Mouse (Mus musculus): Measurements from ENCODE around the gene Dnajc30.
"Not testable (repeated sequence)": the region's sequence is repeated elsewhere in the genome, so short reads cannot be mapped to it uniquely, and the experiment has no call there.

Dnajc30 gene

GRCm38 (mm10) chr5:135063629-135064381 lies at the start of gene Dnajc30:
Dnajc30 (plus strand) TSS chr5:135064202.
- peak; percentile 100 for DNase-seq (ENCODE audit: low spot score)

GRCm38 (mm10) chr5:135015497-135015896 lies 48.5 kb upstream of the Dnajc30 start:
- DNase-seq (ENCODE audit: low spot score): peak; percentile 87

GRCm38 (mm10) chr5:135016224-135016759 lies 47.7 kb upstream of the Dnajc30 start:
- DNase-seq (ENCODE audit: low spot score): no peak

GRCm38 (mm10) chr5:135021814-135022213 lies 42.2 kb upstream of the Dnajc30 start:
- peak; percentile 93 for DNase-seq (ENCODE audit: low spot score)

GRCm38 (mm10) chr5:135023344-135024173 lies 40.4 kb upstream of the Dnajc30 start, which contains the start of gene Stx1a:
Stx1a (plus strand) TSS chr5:135023482.
- DNase-seq (ENCODE audit: low spot score): peak; percentile 92

- DNase-seq (ENCODE audit: low spot score): no peak
Observed at GRCm38 (mm10) chr5:135024665-135025224, 39.3 kb upstream of the Dnajc30 start.

GRCm38 (mm10) chr5:135025899-135026298 lies 38.1 kb upstream of the Dnajc30 start:
- no peak for DNase-seq (ENCODE audit: low spot score)

- DNase-seq (ENCODE audit: low spot score): peak; percentile 72
Observed at GRCm38 (mm10) chr5:135029007-135029854, 34.8 kb upstream of the Dnajc30 start.

- no peak for DNase-seq (ENCODE audit: low spot score)
Observed at GRCm38 (mm10) chr5:135032581-135032980, 31.4 kb upstream of the Dnajc30 start.

- DNase-seq (ENCODE audit: low spot score): no peak
Observed at GRCm38 (mm10) chr5:135034593-135034992, 29.4 kb upstream of the Dnajc30 start.

- no peak for DNase-seq (ENCODE audit: low spot score)
Observed at GRCm38 (mm10) chr5:135035608-135036359, 28.2 kb upstream of the Dnajc30 start.

- no peak for DNase-seq (ENCODE audit: low spot score)
Observed at GRCm38 (mm10) chr5:135037946-135038345, 26.1 kb upstream of the Dnajc30 start.

- no peak for DNase-seq (ENCODE audit: low spot score)
Observed at GRCm38 (mm10) chr5:135039541-135039940, 24.5 kb upstream of the Dnajc30 start.

- no peak for DNase-seq (ENCODE audit: low spot score)
Observed at GRCm38 (mm10) chr5:135040059-135040458, 23.9 kb upstream of the Dnajc30 start.

GRCm38 (mm10) chr5:135040777-135041176 lies 23.2 kb upstream of the Dnajc30 start:
- no peak for DNase-seq (ENCODE audit: low spot score)

GRCm38 (mm10) chr5:135042105-135042788 lies 21.8 kb upstream of the Dnajc30 start:
- no peak for DNase-seq (ENCODE audit: low spot score)

GRCm38 (mm10) chr5:135044575-135044974 lies 19.4 kb upstream of the Dnajc30 start:
- DNase-seq (ENCODE audit: low spot score): no peak

- DNase-seq (ENCODE audit: low spot score): no peak
Observed at GRCm38 (mm10) chr5:135048539-135048938, 15.5 kb upstream of the Dnajc30 start.

- DNase-seq (ENCODE audit: low spot score): not testable (repeated sequence)
Observed at GRCm38 (mm10) chr5:135049268-135049667, 14.7 kb upstream of the Dnajc30 start.

GRCm38 (mm10) chr5:135053356-135053755 lies 10.6 kb upstream of the Dnajc30 start:
- DNase-seq (ENCODE audit: low spot score): no peak
